ENCODE assay signal across 17 mouse cellular contexts in genomic region chr1:127541931-127542330, GRCm38 (mm10).
DNase-seq lines count a peak whose midpoint lies in the region; ATAC-seq and TF ChIP-seq lines count a peak whose summit lies in the region.
"Had no signal": no experiment of that assay in that cellular context is flagged by ENCODE, and none has a peak within 500 bp of the region (broad histone marks: within the 10 kb centered on the region; RNA-seq: fewer than 3 reads in every experiment).

No protein-coding gene starts in this region.

- no peak for TF ChIP-seq CTCF in cerebellum, adult 2 months (IDR thresholded peaks at IDR 0.05; ENCODE audit: borderline replicate concordance, insufficient read depth, low read depth, low read length)

- no peak for DNase-seq in hindbrain, embryonic 10.5 days (ENCODE audit: low spot score)
- DNase-seq in brain, adult 2 months (ENCODE audit: low read depth, low spot score): peak; percentile 95
- peak; percentile 91 to 95 for DNase-seq in cerebellum, adult 2 months
- DNase-seq in layer of hippocampus, adult 9-11 months: peak; percentile 64
- no peak for DNase-seq in urinary bladder, postnatal 36 days (ENCODE audit: low spot score in 2 of 2)
- no peak for DNase-seq in adipocyte (ENCODE audit: low spot score)
- DNase-seq: adrenal gland, postnatal 14 days; heart, adult 11 months; heart, postnatal 4 days; kidney, adult 2 months; kidney, postnatal 14 days; lung, postnatal 10 days; spleen, adult 18-20 months had no signal

- no peak overlapping the region for H3K4me3 ChIP-seq in hindbrain, embryonic 13.5 days
- H3K4me3 ChIP-seq in hindbrain, embryonic 10.5 days: no peak overlapping the region
- H3K4me3 ChIP-seq in cerebellum, adult 2 months (replicated peaks; ENCODE audit: insufficient read depth, low read depth, low read length): no peak overlapping the region
- H3K4me3 ChIP-seq: embryonic facial prominence, embryonic 15.5 days; midbrain, embryonic 15.5 days; stomach, embryonic 15.5 days had no signal

- no peak overlapping the region for H3K4me2 ChIP-seq in hindbrain, embryonic 13.5 days
- H3K4me2 ChIP-seq: embryonic facial prominence, embryonic 15.5 days; midbrain, embryonic 15.5 days; stomach, embryonic 15.5 days had no signal

- peaks cover 43% of the 10 kb centered on the region for H3K27me3 ChIP-seq in hindbrain, embryonic 13.5 days
- 0 out of 2 replicates have a peak, but pooled peaks cover 18% of the 10 kb centered on the region for H3K27me3 ChIP-seq in hindbrain, embryonic 10.5 days (ENCODE audit: insufficient read depth, poor library complexity, severe bottlenecking)
- H3K27me3 ChIP-seq in cerebellum, adult 2 months (ENCODE audit: control insufficient read depth, insufficient read depth, low read length): no peaks in the 10 kb centered on the region
- H3K27me3 ChIP-seq: embryonic facial prominence, embryonic 15.5 days; midbrain, embryonic 15.5 days; stomach, embryonic 15.5 days had no signal

- no peak for ATAC-seq in hindbrain, embryonic 13.5 days (ENCODE audit: low FRiP score)
- ATAC-seq: midbrain, embryonic 15.5 days had no signal

- peak overlapping the region; percentile 1; the same call in 1 of the 2 replicates for H3K27ac ChIP-seq in hindbrain, embryonic 13.5 days
- no peak overlapping the region for H3K27ac ChIP-seq in hindbrain, embryonic 10.5 days
- H3K27ac ChIP-seq in cerebellum, adult 2 months (ENCODE audit: insufficient read depth, low read length): peak overlapping the region; percentile 80
- H3K27ac ChIP-seq: embryonic facial prominence, embryonic 15.5 days; midbrain, embryonic 15.5 days; stomach, embryonic 15.5 days had no signal

- peaks cover 23% of the 10 kb centered on the region for H3K4me1 ChIP-seq in hindbrain, embryonic 13.5 days (replicated peaks)
- peaks cover 17% of the 10 kb centered on the region for H3K4me1 ChIP-seq in hindbrain, embryonic 10.5 days (replicated peaks)
- peaks cover 26% of the 10 kb centered on the region; the same call in 1 of the 2 replicates for H3K4me1 ChIP-seq in cerebellum, adult 2 months (ENCODE audit: control insufficient read depth, insufficient read depth, low read length)

- H3K9me3 ChIP-seq in hindbrain, embryonic 13.5 days: no peaks in the 10 kb centered on the region
- H3K9me3 ChIP-seq in hindbrain, embryonic 10.5 days: no peaks in the 10 kb centered on the region
- H3K9me3 ChIP-seq: embryonic facial prominence, embryonic 15.5 days; midbrain, embryonic 15.5 days; stomach, embryonic 15.5 days had no signal

- no peak for TF ChIP-seq POLR2A in cerebellum, adult 2 months (IDR thresholded peaks at IDR 0.05; ENCODE audit: borderline replicate concordance, insufficient read depth, low read length)

- WGBS in hindbrain, embryonic 13.5 days: 90% methylated on average over 7 of the region's 7 CpGs
- WGBS in hindbrain, embryonic 10.5 days: 91% methylated on average over 7 of the region's 7 CpGs
- WGBS in cerebellum, adult 2 months: 11% methylated on average over 7 of the region's 7 CpGs

- no peaks in the 10 kb centered on the region for H3K36me3 ChIP-seq in hindbrain, embryonic 13.5 days
- H3K36me3 ChIP-seq in hindbrain, embryonic 10.5 days: no peaks in the 10 kb centered on the region
- H3K36me3 ChIP-seq: embryonic facial prominence, embryonic 15.5 days; midbrain, embryonic 15.5 days; stomach, embryonic 15.5 days had no signal

- H3K9ac ChIP-seq in hindbrain, embryonic 13.5 days: no peak overlapping the region
- H3K9ac ChIP-seq: embryonic facial prominence, embryonic 15.5 days; midbrain, embryonic 15.5 days; stomach, embryonic 15.5 days had no signal

Comparison
In these comparisons a context has a peak if more than half of its experiments do, and no peak if none do; other contexts are left out.
1. DNase-seq: peak in brain, adult 2 months (single experiment), cerebellum, adult 2 months (2 of 2) and layer of hippocampus, adult 9-11 months (single experiment); none in hindbrain, embryonic 10.5 days (single experiment), urinary bladder, postnatal 36 days (0 of 2) and adipocyte (single experiment).